Mouse (Mus musculus): ENCODE measurements around the gene Ppp4c.

GRCm38 (mm10) chr7:126773351-126773750, 18.9 kb downstream of the Ppp4c start:
- no peak for TF ChIP-seq CTCF (IDR thresholded peaks at IDR 0.05; ENCODE audit: extremely low read depth, insufficient read depth, insufficient read length, insufficient replicate concordance)
- no peak for TF ChIP-seq POLR2A (IDR thresholded peaks at IDR 0.05; ENCODE audit: low read depth, low read length)

Measured in spleen, adult 2 months (tissue).